Mouse (Mus musculus): ENCODE results near the gene Gnb3. TPM values are rescaled to one million over a fixed set of nuclear protein-coding genes. Genes with fewer than 3 reads are reported as not detected.
"Not testable (repeated sequence)": the region's sequence is repeated elsewhere in the genome, so short reads cannot be mapped to it uniquely, and the experiment has no call there.

The Gnb3 gene
- total and polyA plus RNA-seq, 3 experiments, result 0.64 to 4.1 (median 2.2) TPM

DNA sequence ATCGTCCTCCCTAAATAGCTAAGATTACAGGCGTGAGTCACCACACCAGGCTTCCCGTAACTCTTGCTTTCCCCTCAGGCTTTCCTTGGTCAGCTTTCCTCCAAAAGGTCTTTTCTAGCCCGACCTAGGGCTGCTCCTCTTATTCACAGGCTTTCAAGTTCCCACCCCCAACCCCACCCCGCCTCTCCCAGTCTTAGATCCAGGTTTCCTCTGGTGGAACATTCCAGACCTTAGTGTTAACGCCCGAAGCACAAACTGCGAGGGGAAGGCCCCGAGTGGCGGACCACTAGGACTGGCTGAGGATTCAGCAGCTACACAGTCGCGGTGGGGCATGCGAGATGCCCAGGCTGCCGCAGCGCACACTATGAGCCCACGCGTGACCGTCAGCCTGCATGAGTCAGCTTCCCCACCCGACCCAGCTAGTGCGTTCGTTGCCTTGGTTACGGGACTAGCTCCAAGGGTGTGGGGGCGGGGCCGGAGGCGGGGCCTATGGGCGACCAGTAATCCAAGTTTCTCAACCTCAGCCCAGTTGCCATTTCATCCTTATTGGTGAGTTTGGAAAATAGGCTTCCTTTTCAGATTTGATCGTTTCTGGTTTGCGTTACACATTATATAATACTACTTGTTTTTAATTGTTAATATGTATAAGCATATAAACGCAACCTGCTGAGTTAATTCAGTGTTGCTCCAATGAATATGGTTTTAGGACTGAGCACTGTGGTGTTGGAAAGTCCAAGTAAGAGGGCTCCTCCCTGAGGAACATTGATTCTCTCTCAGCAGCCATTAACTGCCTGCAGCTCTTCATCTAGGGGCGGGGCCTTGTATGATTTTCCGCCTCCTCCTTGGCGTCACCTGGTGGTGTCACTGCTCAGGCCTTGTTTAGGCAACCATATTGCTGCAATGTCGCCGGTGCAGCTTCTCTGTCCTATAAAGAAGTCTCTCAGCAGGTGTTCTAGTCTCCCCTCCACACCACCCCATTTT lies 34.4 kb downstream of the Gnb3 start (continued):
- no peak for TF ChIP-seq ZC3H11A (IDR thresholded peaks at IDR 0.05; ENCODE audit: low read depth, low read length)

GRCm38 (mm10) chr6:124804341-124804740 lies 35.7 kb downstream of the Gnb3 start:
- Histone ChIP-seq H3K4me3 (replicated peaks in 1 of 3; ENCODE audit: low read depth in 2 of 3, low read length in 2 of 3, poor library complexity in 1 of 3) (no peak overlapping the region), H3K36me3 (replicated peaks in 1 of 2; ENCODE audit: control insufficient read depth in 1 of 2, insufficient read depth in 1 of 2, low read length in 1 of 2) (peaks cover 0 to 21% of the 10 kb centered on the region in 2 experiments), H3K9me3 (replicated peaks; ENCODE audit: low read length) (peaks cover 4% of the 10 kb centered on the region), H3K79me2 (replicated peaks; ENCODE audit: control insufficient read depth, extremely low read depth, insufficient read depth, poor library complexity, severe bottlenecking) (no peaks in the 10 kb centered on the region), H3K4me1 (ENCODE audit: control insufficient read depth in 1 of 2, insufficient read depth in 2 of 2) (peaks cover 3 to 25% of the 10 kb centered on the region in 2 experiments; a peak in 2 of 4 replicates), H3K4me2 (ENCODE audit: insufficient read depth, low read depth, poor library complexity, severe bottlenecking) (no peak overlapping the region), H3K9ac (ENCODE audit: insufficient read depth, low read depth) (no peak overlapping the region), H3K27me3 (replicated peaks) (no peaks in the 10 kb centered on the region), H3K27ac (ENCODE audit: insufficient read depth, low read depth) (no peak overlapping the region)
- in situ Hi-C loops (cut with MboI; ENCODE audit: low pct_ligation_motif_present, low pct_unique_long_range_greater_than_20kb, low sequenced_read_pairs) (no loop called here), dilution Hi-C loops (cut with MboI; ENCODE audit: extremely low pct_ligation_motif_present, extremely low pct_unique_long_range_greater_than_20kb, low sequenced_read_pairs) (no loop called here)
- DNase-seq (ENCODE audit: extremely low read depth), result no peak
- no peak for TF ChIP-seq UBTF (IDR thresholded peaks at IDR 0.05; ENCODE audit: low read depth, low read length)
- TF ChIP-seq SMC3 (IDR thresholded peaks at IDR 0.05; ENCODE audit: low read depth, low read length), result no peak
- TF ChIP-seq MAX (IDR thresholded peaks at IDR 0.05; ENCODE audit: low read length), result no peak
- no peak for TF ChIP-seq TCF12 (IDR thresholded peaks at IDR 0.05; ENCODE audit: low read depth, low read length)
- TF ChIP-seq MEF2A (IDR thresholded peaks at IDR 0.05; ENCODE audit: borderline replicate concordance, low read depth, low read length), result no peak
- TF ChIP-seq MAFK (IDR thresholded peaks at IDR 0.05; ENCODE audit: insufficient replicate concordance, low read length), result no peak
- no peak for TF ChIP-seq TBP (conservative IDR thresholded peaks at IDR 0.05; ENCODE audit: low read depth, low read length)
- TF ChIP-seq EP300 (IDR thresholded peaks at IDR 0.05; ENCODE audit: low read length), result no peak
- TF ChIP-seq POLR2A (IDR thresholded peaks at IDR 0.05; ENCODE audit: low read depth, low read length), result no peak
- no peak for TF ChIP-seq USF2 (conservative IDR thresholded peaks at IDR 0.05; ENCODE audit: low read depth, low read length)

- H3K4me1 ChIP-seq (ENCODE audit: control insufficient read depth in 1 of 2, insufficient read depth in 2 of 2), result peaks cover 3 to 21% of the 10 kb centered on the region in 2 experiments; a peak in 2 of 4 replicates
- in situ Hi-C loops (cut with MboI; ENCODE audit: low pct_ligation_motif_present, low pct_unique_long_range_greater_than_20kb, low sequenced_read_pairs); H3K27ac ChIP-seq (ENCODE audit: insufficient read depth, low read depth); H3K4me3 ChIP-seq (replicated peaks in 1 of 3; ENCODE audit: low read depth in 2 of 3, low read length in 2 of 3, poor library complexity in 1 of 3); H3K27me3 ChIP-seq (replicated peaks); H3K79me2 ChIP-seq (replicated peaks; ENCODE audit: control insufficient read depth, extremely low read depth, insufficient read depth, poor library complexity, severe bottlenecking); DNase-seq (ENCODE audit: extremely low read depth); H3K9me3 ChIP-seq (replicated peaks; ENCODE audit: low read length); H3K4me2 ChIP-seq (ENCODE audit: insufficient read depth, low read depth, poor library complexity, severe bottlenecking); H3K9ac ChIP-seq (ENCODE audit: insufficient read depth, low read depth); dilution Hi-C loops (cut with MboI; ENCODE audit: extremely low pct_ligation_motif_present, extremely low pct_unique_long_range_greater_than_20kb, low sequenced_read_pairs): not testable (repeated sequence)
- peaks cover 0 to 14% of the 10 kb centered on the region in 2 experiments for H3K36me3 ChIP-seq (replicated peaks in 1 of 2; ENCODE audit: control insufficient read depth in 1 of 2, insufficient read depth in 1 of 2, low read length in 1 of 2)
Measured at GRCm38 (mm10) chr6:124803691-124804090, 36.4 kb downstream of the Gnb3 start.

All from CH12.LX (cell line).